Mouse (Mus musculus) frontal cortex, postnatal 10 days (tissue): ENCODE measurements around the gene Ltb4r1.

Experiments used
- DNase-seq, 2 experiments: peaks; one replicate each; pipeline ENCODE4 v3.0.0; 2022; ENCODE audit warnings: low spot score in 2 of 2, mixed read lengths in 1 of 2

The Ltb4r1 gene

DNA sequence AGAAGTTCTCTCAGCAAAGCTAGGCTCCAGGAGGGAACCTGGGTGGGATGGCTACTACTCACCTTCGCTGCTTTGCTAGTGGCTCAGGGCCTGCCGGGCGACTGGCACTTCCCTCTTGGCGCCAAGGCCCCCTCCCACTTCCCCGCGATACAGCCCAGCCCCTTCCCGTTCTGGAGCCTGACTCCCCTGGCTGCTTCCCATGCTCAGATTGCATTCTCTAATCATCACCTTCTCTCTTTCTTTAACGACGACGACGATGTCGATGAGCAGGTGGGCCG, 18.1 kb downstream of the Ltb4r1 start, which contains the start of gene Adcy4:
Gene Adcy4 (minus strand): TSS at position 138 of the 278 bp plus-strand sequence.
- no peak for DNase-seq

DNA sequence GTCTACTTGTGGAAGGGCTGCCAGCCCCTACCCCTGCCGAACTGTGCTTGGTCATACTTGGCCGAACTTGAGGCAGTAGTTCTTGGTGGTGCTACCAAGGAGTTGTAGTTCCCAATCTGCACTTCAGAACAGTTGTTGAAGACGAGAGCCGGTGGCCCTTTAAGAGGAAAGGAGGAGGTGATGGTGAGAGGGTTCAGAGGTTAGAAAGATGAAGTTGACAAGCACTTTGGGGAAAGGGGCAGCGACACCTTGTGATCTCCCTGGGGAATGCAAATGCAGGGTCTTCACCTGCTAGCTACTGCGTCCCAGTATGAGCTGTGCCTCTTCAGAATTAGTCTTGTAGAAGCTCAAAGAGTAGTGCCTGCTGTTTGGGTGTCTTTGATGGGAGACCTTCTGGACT, 19.4 kb downstream of the Ltb4r1 start:
- no peak for DNase-seq

DNA sequence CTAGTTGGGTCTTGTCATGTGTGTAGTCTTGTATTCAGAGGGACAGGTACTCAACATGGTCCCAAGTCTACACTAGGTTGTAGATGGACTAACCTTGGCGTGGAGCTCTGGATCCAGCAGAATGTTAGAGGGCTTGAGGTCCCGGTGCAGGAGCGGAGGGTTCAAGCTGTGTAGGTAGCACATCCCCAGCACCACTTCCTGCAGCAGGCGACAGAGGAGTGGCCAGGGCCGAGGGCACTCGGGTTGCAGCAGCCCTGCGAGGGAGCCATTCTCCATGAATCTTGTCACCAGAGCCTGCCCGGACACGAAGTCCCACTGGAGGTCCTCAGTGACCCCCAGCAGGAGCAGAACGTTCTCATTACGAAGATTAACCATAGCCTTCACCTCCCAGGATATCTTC, 22.0 kb downstream of the Ltb4r1 start:
- DNase-seq, result peak in 1 of 2 experiments; percentile 3

DNA sequence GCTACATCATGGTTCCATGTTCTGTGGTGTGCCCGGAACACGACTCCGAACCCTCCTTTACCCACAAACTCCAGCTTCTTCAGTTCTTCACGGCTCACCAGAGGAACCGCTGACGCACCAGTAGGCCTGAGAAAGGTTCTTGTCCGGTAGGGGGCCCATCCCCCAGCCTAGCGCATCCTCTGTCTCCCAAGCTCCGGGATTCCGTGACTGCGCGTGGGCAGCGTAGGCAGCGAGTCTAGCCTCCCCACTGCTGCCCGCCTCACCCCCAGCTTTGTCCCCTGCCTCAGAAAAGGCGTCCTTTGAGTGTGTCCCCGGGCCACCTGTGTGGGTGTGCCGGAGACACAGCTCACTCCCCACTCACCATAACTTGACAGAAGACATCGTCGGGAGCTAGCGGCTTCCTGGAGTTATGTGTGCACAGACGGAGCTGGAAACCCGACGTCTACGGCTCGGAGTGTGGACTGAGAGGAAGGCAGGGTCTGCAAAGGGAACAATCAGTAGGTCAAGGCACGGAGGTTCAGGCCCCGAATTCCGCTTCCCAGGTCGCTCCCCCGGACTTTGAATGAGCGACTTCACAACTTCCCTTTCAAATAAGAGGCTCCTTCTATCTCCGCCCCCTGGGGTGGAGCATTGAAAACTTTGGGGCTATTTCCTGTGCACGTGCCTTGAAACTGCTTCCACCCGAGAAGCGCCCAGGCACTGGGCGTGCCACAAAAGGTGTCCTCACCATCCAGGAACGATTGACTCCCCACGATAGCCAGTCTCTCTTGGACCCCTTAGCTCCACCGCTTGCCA, 22.7 kb downstream of the Ltb4r1 start, which contains the start of gene Ripk3:
Gene Ripk3 (minus strand): TSS at position 610 of the 795 bp plus-strand sequence.
- DNase-seq, result peak in 1 of 2 experiments; percentile 5

DNA sequence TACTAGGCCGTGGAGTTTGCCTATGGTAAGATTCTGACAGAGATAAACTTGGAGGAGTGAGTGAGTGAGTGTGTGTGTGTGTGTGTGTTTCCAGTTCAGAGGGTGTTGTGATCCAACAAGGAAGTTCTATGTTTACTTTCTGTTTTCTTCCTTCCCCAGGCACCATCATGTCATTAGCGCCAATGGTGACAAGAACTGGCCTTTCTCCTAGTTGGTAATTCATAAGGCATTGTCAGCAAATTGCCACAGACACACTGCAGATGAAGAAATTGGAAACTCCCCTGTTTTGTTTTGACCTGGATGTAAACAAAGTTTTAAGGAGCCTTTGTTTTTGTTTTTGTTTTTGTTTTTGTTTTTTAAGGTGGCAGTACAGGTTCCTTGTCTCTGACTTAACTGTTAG, 27.7 kb downstream of the Ltb4r1 start:
- DNase-seq, result no peak

DNA sequence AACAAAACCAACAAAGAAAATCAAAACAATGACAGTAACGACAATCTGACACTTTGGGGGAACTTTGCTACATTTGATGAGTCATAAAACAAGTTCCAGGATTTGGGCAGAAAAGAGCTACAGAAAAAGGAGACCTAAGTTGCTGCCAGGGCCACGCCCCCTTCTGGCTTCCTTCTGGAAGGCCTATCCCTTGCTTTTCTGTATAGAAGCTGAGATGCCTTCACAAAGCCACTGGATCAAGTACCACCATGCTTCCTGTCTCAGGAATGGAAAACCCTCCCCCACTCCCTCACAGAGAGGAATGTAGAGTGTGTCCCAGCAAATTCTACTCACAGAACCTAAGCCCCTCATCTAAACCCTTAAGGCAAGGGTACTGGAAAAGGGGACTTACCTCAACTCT, 28.2 kb downstream of the Ltb4r1 start:
- no peak for DNase-seq

DNA sequence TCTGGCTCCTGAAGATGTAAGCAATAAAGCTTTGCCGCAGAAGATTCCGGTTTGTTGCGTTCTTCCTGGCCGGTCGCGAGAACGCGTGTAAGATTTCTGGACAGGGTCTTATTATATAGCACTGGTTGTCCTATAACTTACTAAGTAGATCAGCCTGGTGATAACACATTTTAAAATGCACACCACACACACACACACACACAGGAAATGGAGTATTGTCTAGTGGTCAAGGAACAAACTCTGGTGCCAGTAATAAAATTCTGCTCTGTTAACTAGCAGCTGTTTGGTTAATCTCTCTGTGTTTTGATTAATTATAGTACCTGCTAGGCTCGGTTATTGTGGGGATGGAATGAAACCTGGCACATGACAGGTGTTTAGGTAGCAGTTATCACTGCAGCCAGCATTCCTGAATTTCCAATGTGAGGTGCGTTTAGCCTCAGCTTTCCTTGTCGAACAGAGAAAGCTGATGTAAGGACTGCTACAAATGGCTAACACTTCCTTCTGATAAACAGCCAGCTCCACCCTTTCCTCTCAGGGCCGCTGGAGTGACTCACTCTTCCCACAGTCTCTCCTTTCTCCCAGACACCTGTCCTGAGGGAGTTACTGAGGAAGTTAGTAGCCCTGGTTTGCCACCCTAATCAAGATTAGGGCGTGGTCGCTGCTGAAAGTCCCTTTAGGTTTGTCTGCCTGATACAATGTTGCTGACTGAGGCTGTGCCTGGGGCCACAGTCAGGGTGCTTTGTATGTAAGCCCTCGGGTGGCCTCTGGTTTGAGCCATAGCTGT, 29.8 kb downstream of the Ltb4r1 start:
- DNase-seq, result no peak

DNA sequence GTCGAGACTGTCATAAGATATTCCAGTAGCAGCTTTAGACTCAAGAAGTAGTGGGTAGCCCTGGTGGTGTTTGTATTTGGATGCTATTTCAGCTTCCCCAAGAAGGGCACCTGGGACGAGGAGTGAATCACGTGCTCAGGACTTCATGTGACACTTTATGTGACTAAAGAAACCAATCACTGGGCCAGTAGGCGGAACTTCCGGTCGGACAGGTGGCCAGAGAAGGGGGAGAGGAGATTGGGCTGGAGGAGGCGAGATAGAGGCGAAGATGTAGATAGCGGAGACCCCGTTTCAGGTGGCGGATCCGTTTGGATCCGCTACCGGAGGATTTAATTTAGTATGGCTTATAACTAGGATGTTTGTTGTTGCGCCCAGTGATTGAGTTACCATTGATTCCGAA, 49.1 kb downstream of the Ltb4r1 start:
- peak; percentile 30 to 48 for DNase-seq

DNA sequence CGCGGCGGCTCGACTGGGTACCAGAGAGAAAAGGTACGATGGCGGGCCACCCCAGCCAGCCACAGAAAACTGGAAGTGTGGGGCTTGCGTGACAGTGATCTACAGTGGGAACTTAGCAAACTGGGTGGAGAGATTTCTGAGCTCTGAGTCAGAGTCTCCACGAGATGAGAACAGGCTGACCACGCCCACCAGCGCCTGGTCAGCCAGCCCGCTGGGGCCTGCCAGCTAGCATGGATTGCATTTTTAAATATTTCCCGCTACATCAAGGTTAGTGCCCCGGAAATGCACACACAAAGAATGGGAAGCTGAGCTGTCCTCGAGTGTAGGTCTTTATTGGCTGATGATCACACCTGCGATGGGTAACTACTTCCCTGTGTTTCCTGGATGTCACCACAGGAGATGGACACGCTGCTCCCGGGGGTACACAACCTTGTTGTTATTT, 49.6 kb downstream of the Ltb4r1 start:
- no peak for DNase-seq
